Mouse (Mus musculus) stomach, adult 2 months (tissue): Measurements from ENCODE around the gene Snrpf. TPM values are rescaled to one million over a fixed set of nuclear protein-coding genes. Genes with fewer than 3 reads are reported as not detected.

ENCODE experiments used
- polyA plus RNA-seq: library from polyadenylated mRNA; depleted of rRNA; stranded (reverse); fragments of >200 nt; gene quantifications from 2 replicates; pipeline ENCODE4 v1.2.3, GENCODE M21; 2012; rRNA removed

Gene Snrpf
- 4.5 and 11.3 TPM in 2 replicates for polyA plus RNA-seq

GRCm38 (mm10) chr10:93589281-93589848, at the start of gene Snrpf:
Gene Snrpf, minus strand, starts transcription at chr10:93589706.

GRCm38 (mm10) chr10:93540431-93541210, 48.9 kb downstream of the Snrpf start, which contains the start of gene Ccdc38:
Gene Ccdc38, plus strand, starts transcription at chr10:93540632.

GRCm38 (mm10) chr10:93539775-93540430, 49.6 kb downstream of the Snrpf start, which contains the start of gene Amdhd1:
Gene Amdhd1, minus strand, starts transcription at chr10:93540033.

Other genes starting within 250 kb of the Snrpf start
- 36.4 and 53.8 TPM in 2 replicates for gene Lta4h, start 136.3 kb downstream of the Snrpf start, polyA plus RNA-seq
- 0.15 and 0.51 TPM in 2 replicates for gene Hal, start 100.9 kb downstream of the Snrpf start, polyA plus RNA-seq
- 0.06 and 0.11 TPM in 2 replicates for gene Amdhd1, start 49.7 kb downstream of the Snrpf start, polyA plus RNA-seq
- not detected in 2 replicates for gene Ccdc38, start 49.1 kb downstream of the Snrpf start, polyA plus RNA-seq
- gene Ntn4, start 51.0 kb upstream of the Snrpf start, polyA plus RNA-seq, result 6.5 and 7.5 TPM in 2 replicates
- gene Usp44, start 241.8 kb upstream of the Snrpf start, polyA plus RNA-seq, result not detected in 2 replicates